Mouse (Mus musculus) forebrain, embryonic 14.5 days (tissue): ENCODE results near the gene Appl2. TPM values are rescaled to one million over a fixed set of nuclear protein-coding genes. Genes with fewer than 3 reads are reported as not detected.

Experiments used
- ATAC-seq: fragments of 200-750 bp; cut with Nextera tagmentation; 2 replicates; pipeline ENCODE4 v1.8.0; 2017; ENCODE audit warnings: mild to moderate bottlenecking, moderate library complexity
- DNase-seq: peaks from one replicate; pipeline ENCODE4 v3.0.0-alpha.2; 2015; ENCODE audit warnings: low spot score
- H3K27ac ChIP-seq: fragments of 300-500 bp; sonication (generic); 2 replicates; pipeline ENCODE4 v1.5.1; 2014; ENCODE audit warnings: low read depth, mild to moderate bottlenecking, control low read depth, low read length, moderate library complexity
- H3K27me3 ChIP-seq: fragments of 300-500 bp; sonication (generic); replicated peaks from 2 replicates; pipeline ENCODE4 v1.6.1; 2014; ENCODE audit warnings: low read length, control low read depth, mixed read lengths; ENCODE audit not compliant: control insufficient read depth, insufficient read depth
- H3K36me3 ChIP-seq: fragments of 300-500 bp; sonication (generic); 2 replicates; pipeline ENCODE4 v1.6.1; 2014; ENCODE audit warnings: low read length, control low read depth; ENCODE audit not compliant: control insufficient read depth, insufficient read depth
- H3K4me1 ChIP-seq: fragments of 300-500 bp; sonication (generic); 2 replicates; pipeline ENCODE4 v1.6.1; 2014; ENCODE audit warnings: antibody characterized with exemption, low read length, control low read depth; ENCODE audit not compliant: control insufficient read depth, insufficient read depth
- H3K4me2 ChIP-seq: fragments of 300-500 bp; sonication (generic); 2 replicates; pipeline ENCODE4 v1.6.1; 2014; ENCODE audit warnings: mild to moderate bottlenecking, control low read depth, low read length
- H3K4me3 ChIP-seq: fragments of 300-500 bp; sonication (generic); 2 replicates; pipeline ENCODE4 v1.5.1; 2014; ENCODE audit warnings: low read depth, low read length, control low read depth
- H3K9ac ChIP-seq: fragments of 300-500 bp; sonication (generic); 2 replicates; pipeline ENCODE4 v1.6.1; 2014; ENCODE audit warnings: mild to moderate bottlenecking, low read length, control low read depth, moderate library complexity
- H3K9me3 ChIP-seq: fragments of 300-500 bp; sonication (generic); replicated peaks from 2 replicates; pipeline ENCODE4 v1.6.1; 2016; ENCODE audit warnings: low read length, control low read depth, mixed read lengths; ENCODE audit not compliant: control insufficient read depth
- WGBS: fragments of 180-500 bp; shearing (Covaris S2); extraction: QIAGEN DNeasy Blood & Tissue Kit; methylation state at CpG from one replicate; pipeline ENCODE4 v1.1.7; 2014; 5-methylcytosine and 5-hydroxymethylcytosine counted together
- polyA plus RNA-seq: library from polyadenylated mRNA; unstranded; fragments of >200 nt; fragmentation: Nextera tagmentation; extraction: Ambion mirVana; gene quantifications from 2 replicates; pipeline ENCODE4 v1.2.1, GENCODE M21; 2014

Appl2 gene
- polyA plus RNA-seq, 1 experiment from 2014 or later = 20.2 TPM

DNA sequence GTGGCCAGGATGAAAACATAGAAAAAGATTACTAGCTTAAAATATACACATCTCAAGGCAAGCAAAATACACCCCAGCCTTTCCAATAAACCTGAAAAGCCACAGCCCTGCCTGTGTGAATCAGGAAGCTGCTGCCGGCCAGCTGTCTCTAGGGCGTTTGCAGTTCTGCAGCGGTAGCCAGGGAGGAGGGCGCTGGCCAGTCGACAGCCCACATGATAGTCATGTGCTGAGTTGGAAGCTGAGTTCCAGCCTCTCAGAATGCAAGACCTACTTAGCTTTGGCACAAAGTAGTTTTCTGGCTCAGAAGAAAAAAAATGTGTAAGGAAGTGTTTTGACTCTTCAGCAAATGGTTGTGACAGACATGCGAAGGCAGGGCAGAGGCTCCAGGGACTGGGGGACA lies 11.2 kb downstream of the Appl2 start:
- 0 out of 2 replicates have a peak, but pooled peaks cover 4% of the 10 kb centered on the region for H3K4me1 ChIP-seq
- no peaks in the 10 kb centered on the region for H3K36me3 ChIP-seq
- H3K9me3 ChIP-seq = no peaks in the 10 kb centered on the region
- DNase-seq (peak; percentile 48), ATAC-seq (peak; percentile 33; the same call in 1 of the 2 replicates)
- no peak overlapping the region for H3K4me2 ChIP-seq
- H3K27me3 ChIP-seq = no peaks in the 10 kb centered on the region
- 53% methylated on average over 6 of the region's 6 CpGs for WGBS
- no peak overlapping the region for H3K27ac ChIP-seq
- no peak overlapping the region for H3K9ac ChIP-seq
- no peak overlapping the region for H3K4me3 ChIP-seq

DNA sequence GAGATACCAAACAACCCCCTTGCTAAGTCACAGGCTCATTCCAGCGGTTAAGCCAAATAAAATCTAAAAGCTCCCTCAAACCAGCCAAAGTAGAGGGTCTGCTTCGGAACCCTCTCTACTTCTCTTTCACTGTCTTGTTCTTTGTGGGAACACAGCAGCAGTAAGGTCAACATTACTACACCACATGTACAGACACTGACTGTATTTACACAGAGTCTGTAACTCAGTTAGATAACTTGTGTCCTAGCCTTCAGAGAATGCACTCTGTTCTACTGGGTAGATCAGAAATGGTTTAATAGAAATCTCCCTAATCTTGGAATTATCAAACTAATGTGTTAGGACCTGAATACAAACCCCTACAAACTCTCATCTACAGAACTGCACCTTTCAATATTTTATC lies 12.3 kb downstream of the Appl2 start:
- Histone ChIP-seq H3K9me3 (no peaks in the 10 kb centered on the region), H3K4me2 (no peak overlapping the region), H3K27ac (no peak overlapping the region), H3K4me1 (peaks cover 4% of the 10 kb centered on the region; the same call in 1 of the 2 replicates), H3K36me3 (no peaks in the 10 kb centered on the region), H3K9ac (no peak overlapping the region), H3K27me3 (no peaks in the 10 kb centered on the region), H3K4me3 (no peak overlapping the region)
- 94% methylated on average over 2 of the region's 2 CpGs for WGBS
- DNase-seq (no peak), ATAC-seq (no peak)

DNA sequence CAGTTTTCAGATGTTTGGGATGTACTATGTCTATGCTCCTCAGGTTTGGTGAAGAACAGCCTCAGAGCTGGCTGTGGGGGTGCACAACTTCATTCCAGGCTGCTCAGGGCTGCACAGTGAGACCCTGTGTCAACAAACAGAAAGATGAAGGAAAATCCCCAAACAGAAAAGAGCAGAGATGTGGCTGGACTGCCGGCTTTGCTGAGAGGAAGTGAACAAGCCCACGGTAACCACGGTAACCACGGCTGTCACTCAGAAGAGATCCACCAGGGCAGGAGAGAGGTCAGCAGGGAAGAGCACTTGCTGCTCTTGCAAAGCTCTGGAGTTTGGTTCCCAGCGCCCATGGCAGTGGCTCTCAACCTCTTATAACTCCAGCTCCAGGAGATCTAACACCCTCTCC lies 14.1 kb downstream of the Appl2 start:
- no peak overlapping the region for H3K9ac ChIP-seq
- no peaks in the 10 kb centered on the region; the same call in 1 of the 2 replicates for H3K36me3 ChIP-seq
- 32% methylated on average over 5 of the region's 5 CpGs for WGBS
- H3K4me1 ChIP-seq = peaks cover 4% of the 10 kb centered on the region; the same call in 1 of the 2 replicates
- no peak overlapping the region for H3K27ac ChIP-seq
- no peaks in the 10 kb centered on the region for H3K9me3 ChIP-seq
- no peak overlapping the region for H3K4me2 ChIP-seq
- no peaks in the 10 kb centered on the region for H3K27me3 ChIP-seq
- H3K4me3 ChIP-seq = no peak overlapping the region
- DNase-seq (peak; percentile 55), ATAC-seq (peak; percentile 27; the same call in 1 of the 2 replicates)

DNA sequence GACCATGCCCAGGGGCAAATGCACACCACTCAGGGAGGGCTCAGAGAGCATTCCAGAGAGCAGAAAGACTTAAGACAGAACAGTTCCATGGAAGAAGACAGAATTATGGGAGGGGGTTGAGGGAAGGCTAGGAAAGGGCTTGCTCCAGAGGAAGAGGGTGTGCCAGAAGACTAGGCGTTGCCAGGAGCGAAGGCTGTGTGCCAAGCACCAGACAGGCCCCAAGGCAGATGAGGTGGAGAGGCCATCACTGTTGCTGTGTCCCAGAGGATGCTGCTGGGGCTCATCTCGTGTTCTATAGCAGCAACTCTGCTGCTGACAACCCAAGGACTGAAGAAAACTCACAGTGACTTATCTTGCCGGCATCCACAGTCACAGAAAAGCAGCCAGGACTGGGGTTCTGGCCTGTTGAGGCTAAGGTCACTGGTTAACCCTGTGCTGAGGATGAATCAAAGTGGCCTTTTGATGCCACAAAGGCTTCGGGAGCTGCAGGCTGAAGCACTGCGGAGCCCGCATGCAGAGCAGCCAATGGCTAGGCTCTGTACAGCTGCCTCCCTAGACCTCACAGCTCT lies 15.6 kb downstream of the Appl2 start:
- Histone ChIP-seq H3K9ac (no peak overlapping the region; the same call in 1 of the 2 replicates), H3K27me3 (no peaks in the 10 kb centered on the region), H3K4me1 (peaks cover 4% of the 10 kb centered on the region; the same call in 1 of the 2 replicates), H3K4me2 (no peak overlapping the region), H3K36me3 (no peaks in the 10 kb centered on the region; the same call in 1 of the 2 replicates), H3K9me3 (no peaks in the 10 kb centered on the region), H3K27ac (no peak overlapping the region), H3K4me3 (no peak overlapping the region)
- ATAC-seq (no peak), DNase-seq (no peak)
- 72% methylated on average over 7 of the region's 7 CpGs for WGBS

DNA sequence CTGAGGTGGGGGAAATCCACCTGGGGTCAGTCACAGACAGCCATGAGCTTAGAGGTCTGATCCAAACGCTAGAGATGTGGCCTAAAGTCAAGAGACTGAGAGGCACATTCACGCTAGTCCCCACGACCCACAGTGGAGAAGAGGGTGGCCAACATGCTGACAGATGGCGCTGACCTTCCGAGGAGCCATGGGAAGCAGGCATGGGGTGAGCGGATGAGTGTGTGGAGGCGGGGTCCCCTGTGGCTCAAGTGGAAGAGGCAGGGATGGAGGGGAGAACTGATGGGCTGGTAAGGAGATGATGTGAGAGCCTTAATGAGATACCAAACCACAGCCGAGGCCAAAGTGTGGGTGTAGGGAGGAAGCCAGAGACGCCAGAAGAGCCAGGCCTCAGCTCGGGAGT lies 16.8 kb downstream of the Appl2 start:
- Histone ChIP-seq H3K9me3 (no peaks in the 10 kb centered on the region), H3K27me3 (no peaks in the 10 kb centered on the region), H3K4me3 (no peak overlapping the region), H3K4me2 (no peak overlapping the region), H3K27ac (peak overlapping the region; percentile 44; the same call in 1 of the 2 replicates), H3K9ac (no peak overlapping the region), H3K4me1 (peaks cover 4% of the 10 kb centered on the region; the same call in 1 of the 2 replicates), H3K36me3 (no peaks in the 10 kb centered on the region; the same call in 1 of the 2 replicates)
- WGBS = 92% methylated on average over 10 of the region's 10 CpGs
- no peak for ATAC-seq
- no peak for DNase-seq

DNA sequence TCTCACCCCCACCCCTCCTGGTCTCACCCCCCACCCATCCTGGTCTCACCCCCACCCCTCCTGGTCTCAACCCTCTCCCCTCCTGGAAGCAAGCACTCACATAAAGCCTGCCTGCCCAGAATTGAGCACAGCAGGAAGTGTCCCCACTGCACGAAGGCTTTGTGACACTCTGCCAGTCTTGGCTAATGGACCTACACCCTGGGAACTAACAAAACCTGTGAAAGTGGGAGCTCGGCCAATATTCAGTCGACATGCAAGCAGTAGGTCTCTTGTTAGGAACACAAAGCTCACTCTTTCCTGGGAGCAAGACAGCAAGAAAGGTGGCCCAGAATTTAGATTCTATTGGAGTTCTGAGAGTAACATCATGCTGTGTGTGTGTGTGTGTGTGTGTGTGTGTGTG lies 17.6 kb downstream of the Appl2 start:
- H3K27me3 ChIP-seq = no peaks in the 10 kb centered on the region
- H3K9ac ChIP-seq = no peak overlapping the region
- WGBS = 24% methylated on average over 3 of the region's 3 CpGs
- ATAC-seq (peak; percentile 77), DNase-seq (peak; percentile 85)
- H3K36me3 ChIP-seq = peaks cover 3% of the 10 kb centered on the region; the same call in 1 of the 2 replicates
- peak overlapping the region; percentile 44 for H3K27ac ChIP-seq
- H3K4me3 ChIP-seq = no peak overlapping the region
- no peaks in the 10 kb centered on the region for H3K9me3 ChIP-seq
- H3K4me1 ChIP-seq = peaks cover 4% of the 10 kb centered on the region; the same call in 1 of the 2 replicates
- H3K4me2 ChIP-seq = no peak overlapping the region

DNA sequence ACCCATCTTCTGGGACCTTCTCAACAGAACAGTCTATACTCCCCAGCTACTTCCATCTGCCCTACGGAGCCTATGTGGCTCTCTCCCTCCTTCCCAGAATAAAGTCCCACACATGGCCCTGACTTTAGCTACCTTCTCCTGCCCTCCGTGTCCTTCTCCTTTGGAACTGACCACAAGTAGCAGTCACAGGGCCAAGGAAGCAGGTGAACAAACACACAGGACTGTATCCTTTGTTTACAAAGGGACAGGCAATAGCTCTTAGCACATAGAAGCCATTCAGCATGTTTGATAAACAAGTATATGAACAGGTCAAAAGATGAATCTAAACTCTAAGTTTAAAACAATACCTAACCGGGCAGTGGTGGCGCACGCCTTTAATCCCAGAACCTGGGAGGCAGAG lies 18.7 kb downstream of the Appl2 start:
- WGBS = 96% methylated on average over 5 of the region's 5 CpGs
- Histone ChIP-seq H3K27me3 (no peaks in the 10 kb centered on the region), H3K4me3 (no peak overlapping the region), H3K36me3 (peaks cover 5% of the 10 kb centered on the region; the same call in 1 of the 2 replicates), H3K4me2 (no peak overlapping the region), H3K9ac (no peak overlapping the region), H3K9me3 (no peaks in the 10 kb centered on the region), H3K4me1 (peaks cover 4% of the 10 kb centered on the region; the same call in 1 of the 2 replicates), H3K27ac (no peak overlapping the region)
- no peak for DNase-seq
- ATAC-seq = no peak

DNA sequence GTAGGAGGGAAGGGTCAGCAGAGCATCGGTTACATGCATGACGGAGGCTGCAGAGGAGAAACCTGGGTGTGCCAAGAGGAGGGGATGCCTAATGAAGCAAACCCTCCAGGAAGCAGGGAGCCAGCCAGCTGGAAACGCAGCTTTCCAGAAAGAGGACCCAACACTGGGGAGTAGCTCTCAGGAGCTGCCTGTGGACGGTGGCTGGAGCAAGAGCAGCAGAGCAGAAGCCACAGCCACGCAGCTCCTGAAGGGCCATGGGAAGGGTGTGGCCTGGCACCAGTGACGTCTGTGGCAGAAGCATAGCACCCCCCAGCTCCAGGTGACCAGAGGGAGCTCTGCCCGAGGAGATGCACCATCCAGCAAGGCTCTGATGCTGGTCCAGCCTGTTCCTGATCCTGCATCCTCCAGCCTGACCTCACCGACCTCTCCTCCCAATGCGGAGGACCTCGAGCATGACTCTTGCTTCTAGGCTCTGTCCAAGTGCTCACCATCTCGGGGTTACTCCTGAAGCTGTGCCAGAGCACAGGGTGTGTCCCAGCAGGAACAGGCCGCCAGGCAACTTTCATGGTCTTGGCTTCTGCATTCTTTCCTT lies 19.3 kb downstream of the Appl2 start:
- H3K27me3 ChIP-seq = no peaks in the 10 kb centered on the region
- H3K36me3 ChIP-seq = peaks cover 10% of the 10 kb centered on the region; the same call in 1 of the 2 replicates
- DNase-seq = no peak
- H3K4me3 ChIP-seq = no peak overlapping the region
- no peak for ATAC-seq
- no peak overlapping the region for H3K9ac ChIP-seq
- peaks cover 4% of the 10 kb centered on the region; the same call in 1 of the 2 replicates for H3K4me1 ChIP-seq
- 85% methylated on average over 12 of the region's 12 CpGs for WGBS
- H3K9me3 ChIP-seq = no peaks in the 10 kb centered on the region
- no peak overlapping the region for H3K4me2 ChIP-seq
- no peak overlapping the region for H3K27ac ChIP-seq

DNA sequence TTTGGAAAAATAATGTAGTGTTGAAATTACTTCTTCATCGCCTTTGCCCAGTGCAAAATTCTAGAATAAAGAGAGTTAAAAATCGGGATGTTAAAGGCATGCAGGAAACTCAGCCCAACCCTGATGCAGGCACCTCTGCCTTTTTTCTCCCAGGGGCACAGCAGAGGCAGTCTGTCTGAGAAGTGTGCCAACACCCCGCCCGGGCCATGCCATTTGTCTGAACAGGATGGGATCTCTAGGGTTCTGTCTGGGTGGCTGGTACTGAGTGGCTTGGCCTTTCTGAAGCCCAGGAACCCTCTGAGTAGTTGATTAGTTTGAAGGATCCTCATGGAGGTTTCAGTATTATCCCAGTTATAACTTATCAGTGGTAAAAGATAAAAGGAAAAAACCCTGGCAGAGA lies 20.3 kb downstream of the Appl2 start:
- 98% methylated on average over 4 of the region's 4 CpGs for WGBS
- Histone ChIP-seq H3K9ac (no peak overlapping the region), H3K9me3 (no peaks in the 10 kb centered on the region), H3K36me3 (peaks cover 11% of the 10 kb centered on the region; the same call in 1 of the 2 replicates), H3K4me3 (no peak overlapping the region), H3K27me3 (no peaks in the 10 kb centered on the region), H3K4me1 (peaks cover 4% of the 10 kb centered on the region; the same call in 1 of the 2 replicates), H3K4me2 (no peak overlapping the region), H3K27ac (no peak overlapping the region)
- ATAC-seq (no peak), DNase-seq (no peak)
